Mouse (Mus musculus) lung, embryonic 15.5 days (tissue): ENCODE data around the gene Thada. TPM values are rescaled to one million over a fixed set of nuclear protein-coding genes. Genes with fewer than 3 reads are reported as not detected.
A peak's percentile ranks its signal among the peaks of the same experiment; 100 is the strongest.

Experiments used
- ATAC-seq: fragments of 200-750 bp; cut with Nextera tagmentation; 2 replicates; pipeline ENCODE4 v1.8.0; 2017; ENCODE audit warnings: moderate number of reproducible peaks, borderline replicate concordance; ENCODE audit not compliant: low FRiP score, low TSS enrichment; ENCODE audit errors: extremely low read depth
- H3K27ac ChIP-seq: fragments of 300-500 bp; sonication (generic); 2 replicates; pipeline ENCODE4 v1.5.1; 2015; ENCODE audit warnings: moderate library complexity, mild to moderate bottlenecking, inconsistent platforms
- H3K27me3 ChIP-seq: fragments of 300-500 bp; sonication (generic); 2 replicates; pipeline ENCODE4 v1.6.1; 2015; ENCODE audit warnings: inconsistent platforms
- H3K36me3 ChIP-seq: fragments of 300-500 bp; sonication (generic); 2 replicates; pipeline ENCODE4 v1.6.1; 2015; ENCODE audit warnings: inconsistent platforms
- H3K4me1 ChIP-seq: fragments of 300-500 bp; sonication (generic); 2 replicates; pipeline ENCODE4 v1.6.1; 2015; ENCODE audit warnings: inconsistent platforms
- H3K4me2 ChIP-seq: fragments of 300-500 bp; sonication (generic); 2 replicates; pipeline ENCODE4 v1.6.1; 2015; ENCODE audit warnings: inconsistent platforms, mild to moderate bottlenecking, moderate library complexity
- H3K4me3 ChIP-seq: fragments of 300-500 bp; sonication (generic); 2 replicates; pipeline ENCODE4 v1.5.1; 2015; ENCODE audit warnings: mild to moderate bottlenecking, inconsistent platforms
- H3K9ac ChIP-seq: fragments of 300-500 bp; sonication (generic); 2 replicates; pipeline ENCODE4 v1.6.1; 2015; ENCODE audit warnings: inconsistent platforms
- H3K9me3 ChIP-seq: fragments of 300-500 bp; sonication (generic); 2 replicates; pipeline ENCODE4 v1.6.1; 2016; ENCODE audit warnings: inconsistent platforms
- WGBS: fragments of 180-500 bp; shearing (Covaris S2); methylation state at CpG from one replicate; pipeline ENCODE4 v1.1.7; 2015; 5-methylcytosine and 5-hydroxymethylcytosine counted together
- polyA plus RNA-seq: library from polyadenylated mRNA; unstranded; fragments of >200 nt; fragmentation: Nextera tagmentation; extraction: Ambion mirVana; gene quantifications from 2 replicates; pipeline ENCODE4 v1.2.1, GENCODE M21; 2015

The Thada gene
- polyA plus RNA-seq, 1 experiment from 2014 or later, result 10.0 TPM

GRCm38 (mm10) chr17:84332940-84333339 is 133.1 kb downstream of the Thada start:
- WGBS, result 87% methylated on average over 5 of the region's 5 CpGs
- Histone ChIP-seq H3K4me2 (no peak overlapping the region), H3K36me3 (peaks cover 18% of the 10 kb centered on the region; the same call in 1 of the 2 replicates), H3K27ac (no peak overlapping the region), H3K27me3 (no peaks in the 10 kb centered on the region), H3K9me3 (no peaks in the 10 kb centered on the region), H3K4me3 (no peak overlapping the region), H3K4me1 (no peaks in the 10 kb centered on the region), H3K9ac (no peak overlapping the region)
- no peak for ATAC-seq

GRCm38 (mm10) chr17:84330986-84331385 is 135.0 kb downstream of the Thada start:
- H3K36me3 ChIP-seq, result peaks cover 12% of the 10 kb centered on the region; the same call in 1 of the 2 replicates
- no peak overlapping the region for H3K4me3 ChIP-seq
- ATAC-seq, result no peak
- H3K4me1 ChIP-seq, result 0 out of 2 replicates have a peak, but pooled peaks cover 3% of the 10 kb centered on the region
- no peak overlapping the region for H3K4me2 ChIP-seq
- H3K27me3 ChIP-seq, result no peaks in the 10 kb centered on the region
- 66% methylated on average over 8 of the region's 8 CpGs for WGBS
- H3K27ac ChIP-seq, result no peak overlapping the region
- no peak overlapping the region for H3K9ac ChIP-seq
- H3K9me3 ChIP-seq, result no peaks in the 10 kb centered on the region

- 0 out of 2 replicates have a peak, but pooled peaks cover 3% of the 10 kb centered on the region for H3K4me1 ChIP-seq
- no peak for ATAC-seq
- no peaks in the 10 kb centered on the region for H3K27me3 ChIP-seq
- H3K27ac ChIP-seq, result no peak overlapping the region
- no peak overlapping the region for H3K4me2 ChIP-seq
- no peaks in the 10 kb centered on the region for H3K9me3 ChIP-seq
- WGBS, result 80% methylated on average over 6 of the region's 6 CpGs
- H3K36me3 ChIP-seq, result 0 out of 2 replicates have a peak, but pooled peaks cover 10% of the 10 kb centered on the region
- no peak overlapping the region for H3K9ac ChIP-seq
- H3K4me3 ChIP-seq, result no peak overlapping the region
Observed at GRCm38 (mm10) chr17:84330506-84330905, 135.5 kb downstream of the Thada start.

DNA sequence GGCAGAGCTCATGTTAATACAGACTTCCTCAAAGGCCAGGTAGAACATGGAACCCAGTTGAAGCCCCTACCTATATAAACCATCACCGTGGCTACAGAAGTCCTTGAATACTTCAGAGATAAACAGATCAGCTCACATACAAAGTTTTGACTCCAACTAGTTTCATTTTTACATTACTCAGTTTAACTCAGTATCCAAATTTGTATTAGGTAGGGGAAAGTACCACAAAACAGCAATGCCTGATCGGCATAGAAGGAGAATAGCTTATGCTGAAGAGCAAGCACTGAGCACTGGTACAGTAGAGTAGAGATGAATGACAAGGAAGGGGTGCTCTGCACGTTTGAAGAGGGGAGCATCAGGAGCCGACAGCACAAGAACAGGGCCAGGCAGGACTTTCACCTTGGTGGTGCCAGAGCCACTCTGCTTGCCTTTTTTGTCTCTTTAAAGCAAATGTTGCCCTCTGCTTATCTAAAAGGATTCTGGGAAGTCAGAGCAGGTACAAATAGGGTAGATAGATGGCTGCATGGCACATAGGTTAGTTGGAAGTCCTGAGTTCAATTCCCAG is 136.0 kb downstream of the Thada start:
- ATAC-seq, result no peak
- no peak overlapping the region for H3K9ac ChIP-seq
- H3K4me3 ChIP-seq, result no peak overlapping the region
- 0 out of 2 replicates have a peak, but pooled peaks cover 3% of the 10 kb centered on the region for H3K4me1 ChIP-seq
- H3K9me3 ChIP-seq, result no peaks in the 10 kb centered on the region
- 0 out of 2 replicates have a peak, but pooled peaks cover 10% of the 10 kb centered on the region for H3K36me3 ChIP-seq
- H3K27me3 ChIP-seq, result no peaks in the 10 kb centered on the region
- WGBS, result 78% methylated on average over 4 of the region's 4 CpGs
- H3K4me2 ChIP-seq, result no peak overlapping the region
- no peak overlapping the region for H3K27ac ChIP-seq

GRCm38 (mm10) chr17:84328526-84328925 is 137.5 kb downstream of the Thada start:
- ATAC-seq, result no peak
- Histone ChIP-seq H3K4me3 (no peak overlapping the region), H3K9me3 (no peaks in the 10 kb centered on the region), H3K4me2 (no peak overlapping the region), H3K9ac (no peak overlapping the region), H3K27me3 (no peaks in the 10 kb centered on the region), H3K4me1 (0 out of 2 replicates have a peak, but pooled peaks cover 3% of the 10 kb centered on the region), H3K36me3 (0 out of 2 replicates have a peak, but pooled peaks cover 10% of the 10 kb centered on the region), H3K27ac (no peak overlapping the region)
- 45% methylated on average over 2 of the region's 2 CpGs for WGBS

GRCm38 (mm10) chr17:84327051-84327925 is 138.7 kb downstream of the Thada start:
- WGBS, result 85% methylated on average over 12 of the region's 12 CpGs

DNA sequence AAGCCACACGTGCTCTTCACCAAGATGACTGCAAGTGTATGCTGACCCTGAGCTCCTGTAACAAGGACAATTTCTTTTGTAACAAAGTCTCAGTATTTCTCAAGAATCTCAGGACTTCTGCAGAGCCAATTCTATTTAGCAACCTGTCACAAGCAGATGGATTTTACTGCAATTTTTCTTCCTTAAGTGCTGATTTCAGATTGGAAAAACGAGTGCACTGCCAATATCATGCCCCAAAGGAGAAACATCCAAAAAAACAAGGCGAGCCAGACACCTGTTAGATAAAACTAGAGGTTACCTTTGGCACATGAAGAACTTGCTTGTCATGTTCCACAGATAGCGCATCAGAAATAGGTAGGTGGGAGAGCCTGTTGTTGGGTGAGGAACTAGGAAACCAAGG is 143.8 kb downstream of the Thada start:
- no peak for ATAC-seq
- Histone ChIP-seq H3K27me3 (no peaks in the 10 kb centered on the region), H3K27ac (no peak overlapping the region), H3K9me3 (no peaks in the 10 kb centered on the region), H3K4me3 (no peak overlapping the region), H3K9ac (no peak overlapping the region), H3K36me3 (no peaks in the 10 kb centered on the region), H3K4me1 (peaks cover 7% of the 10 kb centered on the region; the same call in 1 of the 2 replicates), H3K4me2 (no peak overlapping the region)
- 77% methylated on average over 4 of the region's 4 CpGs for WGBS

More at GRCm38 (mm10) chr17:84327051-84327925, 138.7 kb downstream of the Thada start:
- H3K27me3 ChIP-seq, result no peaks in the 10 kb centered on the region
- no peak overlapping the region for H3K4me3 ChIP-seq
- ATAC-seq, result no peak
- H3K36me3 ChIP-seq, result 0 out of 2 replicates have a peak, but pooled peaks cover 2% of the 10 kb centered on the region
- no peak overlapping the region for H3K9ac ChIP-seq
- H3K27ac ChIP-seq, result no peak overlapping the region
- H3K4me2 ChIP-seq, result no peak overlapping the region
- 0 out of 2 replicates have a peak, but pooled peaks cover 3% of the 10 kb centered on the region for H3K4me1 ChIP-seq
- no peaks in the 10 kb centered on the region for H3K9me3 ChIP-seq

GRCm38 (mm10) chr17:84321351-84321750 is 144.7 kb downstream of the Thada start:
- H3K9me3 ChIP-seq, result no peaks in the 10 kb centered on the region
- H3K36me3 ChIP-seq, result no peaks in the 10 kb centered on the region
- H3K4me3 ChIP-seq, result no peak overlapping the region
- no peak overlapping the region for H3K9ac ChIP-seq
- no peak overlapping the region for H3K4me2 ChIP-seq
- no peaks in the 10 kb centered on the region for H3K27me3 ChIP-seq
- WGBS, result 42% methylated on average over 5 of the region's 5 CpGs
- no peak overlapping the region for H3K27ac ChIP-seq
- ATAC-seq, result peak; percentile 31; the same call in 1 of the 2 replicates
- peaks cover 7% of the 10 kb centered on the region; the same call in 1 of the 2 replicates for H3K4me1 ChIP-seq

- ATAC-seq, result no peak
- no peaks in the 10 kb centered on the region for H3K9me3 ChIP-seq
- no peaks in the 10 kb centered on the region for H3K36me3 ChIP-seq
- 94% methylated on average over 1 of the region's 1 CpGs for WGBS
- no peak overlapping the region for H3K4me3 ChIP-seq
- no peaks in the 10 kb centered on the region for H3K27me3 ChIP-seq
- no peak overlapping the region for H3K4me2 ChIP-seq
- no peak overlapping the region for H3K27ac ChIP-seq
- peaks cover 4% of the 10 kb centered on the region; the same call in 1 of the 2 replicates for H3K4me1 ChIP-seq
- no peak overlapping the region for H3K9ac ChIP-seq
Observed at GRCm38 (mm10) chr17:84320576-84320975, 145.4 kb downstream of the Thada start.

GRCm38 (mm10) chr17:84314341-84314740 is 151.7 kb downstream of the Thada start:
- H3K9ac ChIP-seq, result no peak overlapping the region
- H3K4me2 ChIP-seq, result no peak overlapping the region
- ATAC-seq, result no peak
- no peak overlapping the region for H3K27ac ChIP-seq
- no peaks in the 10 kb centered on the region for H3K36me3 ChIP-seq
- peaks cover 12% of the 10 kb centered on the region; the same call in 1 of the 2 replicates for H3K4me1 ChIP-seq
- no peaks in the 10 kb centered on the region for H3K9me3 ChIP-seq
- 93% methylated on average over 7 of the region's 7 CpGs for WGBS
- no peak overlapping the region for H3K4me3 ChIP-seq
- H3K27me3 ChIP-seq, result no peaks in the 10 kb centered on the region

GRCm38 (mm10) chr17:84313494-84313893 is 152.5 kb downstream of the Thada start:
- no peak overlapping the region for H3K4me2 ChIP-seq
- no peaks in the 10 kb centered on the region for H3K27me3 ChIP-seq
- H3K4me3 ChIP-seq, result no peak overlapping the region
- peaks cover 3% of the 10 kb centered on the region; the same call in 1 of the 2 replicates for H3K36me3 ChIP-seq
- H3K27ac ChIP-seq, result no peak overlapping the region
- H3K9ac ChIP-seq, result no peak overlapping the region
- 56% methylated on average over 6 of the region's 6 CpGs for WGBS
- H3K9me3 ChIP-seq, result no peaks in the 10 kb centered on the region
- peaks cover 12% of the 10 kb centered on the region; the same call in 1 of the 2 replicates for H3K4me1 ChIP-seq
- no peak for ATAC-seq

- Histone ChIP-seq H3K27me3 (no peaks in the 10 kb centered on the region), H3K9ac (no peak overlapping the region), H3K4me3 (no peak overlapping the region), H3K9me3 (no peaks in the 10 kb centered on the region), H3K27ac (peak overlapping the region; percentile 31; the same call in 1 of the 2 replicates), H3K4me2 (no peak overlapping the region), H3K36me3 (peaks cover 3% of the 10 kb centered on the region; the same call in 1 of the 2 replicates), H3K4me1 (peaks cover 22% of the 10 kb centered on the region)
- 36% methylated on average over 1 of the region's 1 CpGs for WGBS
- no peak for ATAC-seq
Observed at GRCm38 (mm10) chr17:84306151-84306550, 159.9 kb downstream of the Thada start.
